Mouse (Mus musculus) left cerebral cortex, adult 11 months (tissue): ENCODE data around the gene Mrtfa.

Experiments used
- DNase-seq: peaks from one replicate; pipeline ENCODE4 v3.0.0; 2022; ENCODE audit warnings: low spot score

Gene Mrtfa

DNA sequence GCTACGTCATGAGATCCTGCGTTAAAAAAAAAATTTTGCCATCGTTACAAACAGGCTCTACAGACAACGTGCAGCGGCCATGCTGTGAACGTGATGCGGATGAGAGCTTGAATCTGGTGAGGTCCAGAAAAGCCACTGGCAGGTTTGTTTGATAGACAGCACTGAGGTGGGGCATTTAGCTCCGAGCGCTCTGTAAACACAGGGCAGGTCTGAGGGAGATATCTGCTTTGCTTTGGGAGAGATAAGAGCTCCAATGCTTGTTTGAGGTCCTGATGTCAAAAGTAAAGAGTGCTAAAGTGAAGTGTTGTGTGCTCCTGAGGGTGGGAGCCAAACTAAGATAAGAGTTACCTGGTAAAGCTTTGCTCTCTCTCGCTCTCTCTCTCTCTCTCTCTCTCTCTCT is 6.6 kb upstream of the Mrtfa start:
- no peak for DNase-seq

DNA sequence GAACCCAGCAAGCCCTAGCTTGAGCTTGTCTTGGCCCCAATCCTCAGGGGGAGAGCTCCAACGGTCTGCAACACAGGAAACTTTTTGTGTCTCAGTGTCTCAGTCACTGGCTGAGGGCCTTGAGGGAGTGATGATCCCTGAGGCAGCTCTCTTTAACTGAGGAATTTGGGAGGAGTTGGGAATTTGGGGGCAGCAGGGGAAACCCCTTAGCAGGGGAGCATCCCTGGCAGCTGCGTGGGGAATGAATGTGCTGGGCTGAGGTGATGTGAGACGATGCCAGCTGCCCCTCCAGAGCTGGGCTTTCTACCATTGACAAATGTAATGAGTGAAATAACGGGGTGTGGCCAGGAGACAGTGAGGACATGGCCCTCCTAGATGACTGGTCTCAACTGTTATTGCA is 4.9 kb upstream of the Mrtfa start:
- DNase-seq = no peak

- DNase-seq = no peak
These were observed 4.2 kb upstream of the Mrtfa start for GRCm38 (mm10) chr15:81194791-81195190.

GRCm38 (mm10) chr15:81192858-81193257 is 2.3 kb upstream of the Mrtfa start:
- DNase-seq = no peak

DNA sequence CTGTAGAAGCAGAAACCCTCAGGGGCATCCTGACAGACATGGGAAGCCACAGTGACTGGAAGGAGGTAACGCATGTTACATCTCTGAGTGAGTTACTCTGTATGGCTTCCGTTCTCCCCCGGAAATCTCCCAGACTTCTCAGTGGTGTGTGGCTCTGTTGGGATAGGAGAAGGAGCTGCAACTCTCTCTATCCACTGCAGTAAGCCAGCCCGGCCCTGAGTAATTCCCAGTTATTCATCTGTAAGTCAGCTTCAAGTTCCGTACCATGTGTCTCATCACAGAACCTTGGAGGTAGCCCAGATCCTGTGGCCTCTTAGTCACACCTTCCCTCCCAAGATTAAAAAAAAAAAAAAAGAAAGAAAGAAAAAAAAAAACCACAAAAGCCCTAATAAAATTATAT is 1.8 kb upstream of the Mrtfa start:
- DNase-seq = no peak

DNA sequence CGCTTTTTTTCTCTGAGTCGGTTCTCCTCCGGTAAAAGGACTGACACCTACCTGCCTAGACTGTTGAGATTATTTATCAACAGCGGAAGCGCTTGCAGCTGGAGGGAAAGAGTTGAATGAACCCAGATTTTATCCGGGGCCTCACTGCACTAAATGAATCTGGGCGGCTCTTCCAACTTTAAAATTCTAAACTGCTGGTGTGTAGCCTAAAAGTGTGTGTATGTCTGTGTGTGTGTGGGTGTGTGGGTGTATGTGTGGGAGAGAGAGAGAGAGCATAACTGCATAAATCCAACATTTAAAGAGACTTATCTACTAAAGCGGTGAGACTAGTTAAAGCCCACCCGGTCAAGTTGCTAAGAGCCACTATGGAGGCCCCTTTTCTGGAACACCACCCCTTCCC is 746 bp upstream of the Mrtfa start:
- no peak for DNase-seq

- no peak for DNase-seq
These were observed 437 bp downstream of the Mrtfa start for GRCm38 (mm10) chr15:81190011-81190629.

DNA sequence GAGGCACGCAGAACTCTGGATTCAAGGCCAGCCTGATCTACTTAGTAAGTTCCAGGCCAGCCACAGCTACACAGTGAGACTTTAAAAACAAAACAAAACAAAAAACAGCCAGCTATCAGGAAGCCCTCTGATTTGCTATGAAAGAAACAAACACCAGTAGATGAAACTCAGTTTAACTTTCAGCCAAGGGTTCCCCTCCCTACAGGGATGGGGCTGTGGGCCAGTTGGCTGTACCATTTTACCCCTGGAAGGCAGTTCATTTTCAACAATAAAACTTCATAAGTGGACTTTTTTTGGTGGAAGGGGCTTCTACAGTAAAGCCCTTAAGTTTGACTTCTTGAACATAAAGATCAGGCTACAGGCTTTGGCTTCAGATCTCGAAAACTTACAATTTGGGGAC is 1.5 kb downstream of the Mrtfa start:
- no peak for DNase-seq

DNA sequence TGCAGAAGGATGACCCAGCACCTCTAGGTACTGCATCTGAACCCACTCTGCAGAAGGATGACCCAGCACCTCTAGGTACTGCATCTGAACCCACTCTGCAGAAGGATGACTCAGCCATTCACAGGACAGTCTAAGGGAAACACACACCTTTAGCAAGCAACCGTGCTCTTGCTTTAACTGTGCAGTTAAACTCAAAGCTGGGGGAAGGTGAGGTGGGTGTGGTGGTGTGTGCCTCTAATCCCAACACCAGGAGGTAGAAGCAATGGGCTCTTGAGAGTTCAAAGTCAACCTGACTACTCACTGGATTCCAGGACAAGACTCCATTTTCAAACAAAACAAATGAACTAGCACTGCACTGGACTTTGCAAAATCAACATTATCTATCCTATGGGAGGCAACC is 5.6 kb downstream of the Mrtfa start:
- no peak for DNase-seq

DNA sequence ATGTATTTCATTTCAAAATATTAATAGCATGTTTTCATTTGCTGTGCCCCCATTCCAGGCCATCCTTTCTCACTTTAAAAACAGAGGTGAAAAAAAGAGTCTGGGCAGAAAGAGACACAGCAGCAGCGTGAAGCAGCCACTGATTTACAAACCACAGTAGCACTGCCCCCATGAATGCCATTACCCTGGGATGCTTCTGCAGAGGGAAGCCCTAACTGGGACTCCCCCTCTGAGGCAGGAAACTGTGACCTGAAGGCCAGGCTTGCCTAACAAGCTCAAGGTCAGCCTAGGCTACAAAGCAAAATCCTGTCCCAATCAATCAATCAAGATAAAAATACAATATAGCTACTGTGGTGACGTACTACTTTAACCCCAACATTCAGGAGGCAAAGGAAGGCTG is 9.3 kb downstream of the Mrtfa start:
- DNase-seq = no peak

- DNase-seq = no peak
These were observed 11.0 kb downstream of the Mrtfa start for GRCm38 (mm10) chr15:81179523-81179922.

DNA sequence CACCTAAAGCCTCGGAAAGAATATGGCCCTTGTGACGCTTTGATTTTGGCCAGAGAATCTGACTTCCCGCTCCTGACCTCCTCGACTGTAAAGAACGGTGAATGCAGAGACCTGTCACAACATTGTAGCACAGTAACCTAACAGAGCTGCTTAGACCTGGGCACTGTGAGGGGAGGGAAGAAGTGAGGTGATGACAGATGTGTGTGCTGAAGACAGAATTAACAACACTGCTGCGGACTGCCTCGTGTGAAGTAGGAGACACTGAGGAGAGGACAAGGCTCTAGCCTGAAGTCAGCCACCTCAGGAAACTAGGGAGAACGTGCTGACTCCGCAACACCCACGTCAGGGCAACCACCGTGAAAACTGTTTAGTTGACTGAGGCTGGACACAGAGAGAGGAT is 11.9 kb downstream of the Mrtfa start:
- DNase-seq = no peak

DNA sequence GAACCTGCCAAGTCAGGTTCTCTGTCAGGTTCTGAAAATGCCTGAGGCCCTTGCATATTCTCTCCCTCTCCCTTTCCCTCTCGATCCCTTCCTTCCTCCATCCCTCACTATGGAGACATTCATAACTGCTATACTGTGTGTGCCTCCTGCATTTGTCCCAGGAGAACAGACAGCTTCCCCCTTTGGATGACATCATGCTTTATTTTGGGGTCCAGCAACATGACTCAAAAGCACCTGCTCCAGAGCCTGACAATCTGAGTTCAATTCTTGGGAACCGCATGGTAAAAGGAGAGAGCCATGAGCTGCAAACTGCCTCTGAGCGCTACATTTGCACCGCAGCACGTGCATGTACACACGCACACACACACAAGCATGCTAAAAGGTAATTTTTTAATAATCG is 12.7 kb downstream of the Mrtfa start:
- peak; percentile 29 for DNase-seq

GRCm38 (mm10) chr15:81175633-81176032 is 14.9 kb downstream of the Mrtfa start:
- no peak for DNase-seq

DNA sequence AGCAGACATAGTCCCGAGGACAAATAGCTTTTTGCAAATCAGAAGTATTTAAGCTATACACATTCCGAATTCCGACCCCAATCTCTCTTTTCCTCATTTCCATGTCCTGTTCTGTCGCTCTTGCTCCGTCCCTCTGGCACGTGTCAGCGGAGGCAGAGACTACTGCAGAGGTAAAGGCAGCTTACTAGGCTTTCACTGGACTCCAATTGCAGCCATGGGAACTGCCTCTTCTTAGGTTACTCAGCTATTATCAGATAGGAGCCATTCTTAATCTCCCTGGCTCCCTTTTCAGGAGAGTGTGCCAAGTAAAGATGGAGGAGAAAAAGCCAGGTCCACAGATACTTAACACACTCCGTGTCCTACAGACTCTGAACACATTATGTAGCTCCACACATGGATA is 18.3 kb downstream of the Mrtfa start:
- DNase-seq = no peak

DNA sequence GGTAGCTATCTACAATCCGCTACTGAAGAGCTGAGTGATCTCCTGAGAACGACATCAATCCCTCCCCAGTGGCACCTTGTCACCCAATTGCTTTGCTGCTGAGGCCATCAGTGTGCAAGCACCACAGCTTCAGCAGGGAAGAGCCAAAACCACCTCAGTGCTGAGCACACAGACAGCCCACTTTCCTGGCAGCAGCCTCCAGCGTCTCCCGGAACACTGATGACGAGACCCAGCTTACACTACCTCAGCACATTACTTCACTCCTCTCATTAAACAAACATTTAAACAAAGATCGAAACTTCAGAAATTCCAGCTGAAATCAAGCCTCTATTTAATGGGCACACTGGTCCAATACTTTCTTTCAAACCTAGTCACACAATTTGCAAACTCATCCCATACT is 21.8 kb downstream of the Mrtfa start:
- no peak for DNase-seq

DNA sequence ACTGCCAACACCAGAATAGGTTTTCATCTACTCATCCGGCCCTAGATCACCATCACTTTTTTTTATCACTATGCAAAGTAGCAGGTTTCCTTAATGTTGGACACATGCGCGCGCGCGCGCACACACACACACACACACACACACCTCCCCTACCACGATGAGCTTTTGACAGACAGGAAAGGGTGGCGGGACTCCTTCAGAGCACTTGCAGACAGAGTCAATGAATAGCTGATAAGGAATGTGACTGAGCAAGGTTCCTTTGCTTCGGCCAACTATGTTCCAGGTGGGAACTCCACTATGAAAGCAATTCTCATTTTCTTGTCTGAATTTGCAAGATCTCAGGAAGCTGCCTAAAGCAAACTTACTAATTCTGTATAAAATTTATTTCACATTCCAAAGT is 22.7 kb downstream of the Mrtfa start:
- no peak for DNase-seq

- no peak for DNase-seq
These were observed 24.3 kb downstream of the Mrtfa start for GRCm38 (mm10) chr15:81166291-81166690.

- no peak for DNase-seq
These were observed 25.8 kb downstream of the Mrtfa start for GRCm38 (mm10) chr15:81164560-81165310.

- DNase-seq = no peak
These were observed 29.0 kb downstream of the Mrtfa start for GRCm38 (mm10) chr15:81161571-81161970.

DNA sequence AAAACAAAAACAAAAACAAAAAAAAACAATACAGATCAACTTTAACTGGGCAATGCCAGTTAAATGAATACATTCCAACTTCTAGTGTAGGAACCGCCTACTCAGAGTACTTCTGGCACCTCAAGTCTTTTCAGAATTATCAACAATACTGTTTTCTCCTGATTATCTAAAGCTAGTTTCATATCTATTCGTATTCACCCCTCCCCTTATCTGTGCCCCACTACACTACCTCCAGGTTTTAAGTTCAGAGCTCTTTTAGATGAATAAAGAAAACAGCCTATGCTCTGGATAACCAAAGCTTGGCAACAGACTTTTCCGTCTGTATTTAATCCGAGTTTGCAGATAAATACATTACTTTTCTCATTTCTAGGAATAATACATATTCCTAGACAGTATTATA is 29.9 kb downstream of the Mrtfa start:
- no peak for DNase-seq

GRCm38 (mm10) chr15:81159212-81159611 is 31.3 kb downstream of the Mrtfa start:
- DNase-seq = no peak

DNA sequence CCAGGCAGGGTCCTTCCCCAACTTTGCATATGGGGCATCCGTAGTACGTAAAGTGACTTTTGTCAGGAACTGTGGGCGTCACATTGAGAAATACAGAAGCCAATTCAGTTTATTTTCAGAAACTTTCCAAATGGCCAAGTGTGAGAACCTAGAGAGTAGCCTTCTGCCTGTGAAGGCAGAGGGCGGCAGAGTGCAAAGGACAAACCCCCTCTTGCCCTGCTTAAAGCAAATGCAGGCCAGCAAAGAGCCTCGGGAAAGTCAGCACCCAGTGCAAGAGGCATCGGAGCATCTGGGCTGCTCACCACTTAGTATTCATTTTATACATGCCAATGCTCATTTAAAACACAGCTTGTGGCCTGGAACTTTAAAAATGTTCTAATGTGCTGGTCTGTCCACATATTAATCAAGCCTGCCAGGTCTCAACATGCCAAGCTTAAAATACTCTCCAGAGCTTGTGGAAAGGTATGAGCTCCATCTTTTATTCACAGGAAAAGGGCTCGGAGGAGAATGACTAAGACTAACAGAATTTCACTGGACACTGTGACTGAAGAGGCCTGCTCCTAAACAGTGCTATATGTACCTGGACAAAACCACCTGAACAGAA is 31.9 kb downstream of the Mrtfa start:
- DNase-seq = no peak

DNA sequence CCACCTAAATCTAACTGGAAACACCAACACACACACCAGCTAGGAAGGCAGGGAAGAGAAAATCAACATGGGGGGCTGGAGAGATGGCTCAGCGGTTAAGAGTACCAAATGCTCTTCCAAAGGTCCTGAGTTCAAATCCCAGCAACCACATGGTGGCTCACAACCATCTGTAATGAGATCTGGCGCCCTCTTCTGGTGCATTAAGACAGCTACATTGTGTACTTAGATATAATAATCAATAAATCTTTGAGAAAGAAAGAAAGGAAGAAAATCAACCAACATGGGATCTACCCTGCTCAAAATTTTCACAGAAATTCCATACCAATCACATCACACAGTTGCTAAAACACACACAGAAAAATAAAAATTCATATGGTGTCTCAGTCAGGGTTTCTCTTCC is 34.1 kb downstream of the Mrtfa start:
- DNase-seq = no peak
